Mouse (Mus musculus) stomach, embryonic 15.5 days (tissue): ENCODE results near the gene A830018L16Rik. TPM values are rescaled to one million over a fixed set of nuclear protein-coding genes. Genes with fewer than 3 reads are reported as not detected.
"Not testable (repeated sequence)": the region's sequence is repeated elsewhere in the genome, so short reads cannot be mapped to it uniquely, and the experiment has no call there.

Source experiments
- ATAC-seq: fragments of 200-750 bp; cut with Nextera tagmentation; 2 replicates; pipeline ENCODE4 v1.8.0; 2017; ENCODE audit warnings: low read depth, moderate number of reproducible peaks, moderate TSS enrichment; ENCODE audit not compliant: insufficient read depth, low FRiP score
- H3K27ac ChIP-seq: fragments of 300-500 bp; sonication (generic); 2 replicates; pipeline ENCODE4 v1.5.1; 2015; ENCODE audit warnings: mild to moderate bottlenecking, inconsistent platforms
- H3K27me3 ChIP-seq: fragments of 300-500 bp; sonication (generic); replicated peaks from 2 replicates; pipeline ENCODE4 v1.6.1; 2015; ENCODE audit warnings: inconsistent platforms
- H3K36me3 ChIP-seq: fragments of 300-500 bp; sonication (generic); 2 replicates; pipeline ENCODE4 v1.6.1; 2015; ENCODE audit warnings: inconsistent platforms
- H3K4me1 ChIP-seq: fragments of 300-500 bp; sonication (generic); 2 replicates; pipeline ENCODE4 v1.6.1; 2015; ENCODE audit warnings: inconsistent platforms
- H3K4me2 ChIP-seq: fragments of 300-500 bp; sonication (generic); 2 replicates; pipeline ENCODE4 v1.6.1; 2015; ENCODE audit warnings: mild to moderate bottlenecking, inconsistent platforms
- H3K4me3 ChIP-seq: fragments of 300-500 bp; sonication (generic); replicated peaks from 2 replicates; pipeline ENCODE4 v1.5.1; 2015; ENCODE audit warnings: inconsistent platforms
- H3K9ac ChIP-seq: fragments of 300-500 bp; sonication (generic); 2 replicates; pipeline ENCODE4 v1.6.1; 2015; ENCODE audit warnings: inconsistent platforms
- H3K9me3 ChIP-seq: fragments of 300-500 bp; sonication (generic); 2 replicates; pipeline ENCODE4 v1.6.1; 2016; ENCODE audit warnings: inconsistent platforms
- WGBS: fragments of 180-500 bp; shearing (Covaris S2); methylation state at CpG from one replicate; pipeline ENCODE4 v1.1.7; 2015; 5-methylcytosine and 5-hydroxymethylcytosine counted together
- polyA plus RNA-seq: library from polyadenylated mRNA; unstranded; fragments of >200 nt; fragmentation: Nextera tagmentation; extraction: Ambion mirVana; gene quantifications from 2 replicates; pipeline ENCODE4 v1.2.1, GENCODE M21; 2015

Gene A830018L16Rik
- polyA plus RNA-seq, 1 experiment from 2014 or later, result 12.2 TPM

- no peak for ATAC-seq
- Histone ChIP-seq H3K9me3 (no peaks in the 10 kb centered on the region), H3K9ac (no peak overlapping the region), H3K4me2 (no peak overlapping the region), H3K4me1 (no peaks in the 10 kb centered on the region), H3K4me3 (no peak overlapping the region), H3K27ac (no peak overlapping the region), H3K36me3 (no peaks in the 10 kb centered on the region), H3K27me3 (no peaks in the 10 kb centered on the region)
- 74% methylated on average over 1 of the region's 1 CpGs for WGBS
Observed at GRCm38 (mm10) chr1:12010607-12011006, 596.7 kb downstream of the A830018L16Rik start.

DNA sequence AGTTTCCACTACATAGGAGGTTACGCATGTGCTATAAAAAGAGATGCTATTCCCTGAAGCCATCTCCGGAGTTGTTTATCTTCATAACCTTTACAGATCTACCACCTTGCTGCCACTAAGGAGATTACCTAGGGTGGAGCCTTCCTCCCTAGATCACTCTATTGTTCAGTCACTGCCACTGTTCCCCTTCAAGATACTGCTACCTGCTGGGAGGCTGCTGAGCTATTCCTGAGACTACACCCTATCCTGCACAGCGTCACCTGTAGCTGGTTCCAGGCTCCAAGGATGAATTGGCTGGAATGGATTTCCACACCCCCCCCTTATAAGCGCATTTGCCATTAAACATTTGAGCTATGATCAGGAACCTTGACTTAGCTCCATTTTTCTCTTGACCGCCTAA is 606.7 kb downstream of the A830018L16Rik start:
- H3K9me3 ChIP-seq, H3K27me3 ChIP-seq, H3K27ac ChIP-seq, H3K9ac ChIP-seq, H3K36me3 ChIP-seq, ATAC-seq, H3K4me2 ChIP-seq, H3K4me1 ChIP-seq, H3K4me3 ChIP-seq: not testable (repeated sequence)
- WGBS, result 81% methylated on average over 5 of the region's 5 CpGs
